Mouse (Mus musculus): Measurements from ENCODE around the gene A230072I06Rik.

DNA sequence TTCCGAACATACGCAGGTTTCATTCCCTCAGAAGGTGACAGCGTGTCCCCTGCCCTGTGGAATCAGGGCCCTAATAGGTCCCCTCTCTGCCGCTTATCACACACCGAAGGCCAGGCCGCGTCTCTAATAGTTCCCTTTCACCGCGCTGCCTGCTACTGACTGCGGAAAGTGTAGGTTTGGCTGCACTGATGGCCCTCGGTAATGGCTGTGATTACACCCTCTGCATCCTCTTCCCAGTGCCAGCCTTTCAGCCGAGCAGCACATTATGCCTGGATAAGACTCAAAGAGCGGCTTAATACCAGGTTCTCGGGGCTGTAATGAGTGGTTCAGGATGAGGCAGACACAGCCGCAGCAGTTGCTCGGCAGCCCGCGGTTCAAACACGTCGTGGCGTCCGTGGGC lies 3.5 kb downstream of the A230072I06Rik start:
- no peak for TF ChIP-seq CTCF (IDR thresholded peaks at IDR 0.05; ENCODE audit: low read depth, low read length)
- no peak for TF ChIP-seq GATA1 (IDR thresholded peaks at IDR 0.05; ENCODE audit: borderline replicate concordance, low read length)
- no peak for TF ChIP-seq POLR2AphosphoS5 (IDR thresholded peaks at IDR 0.05; ENCODE audit: insufficient replicate concordance, low read depth, low read length)
- no peak for TF ChIP-seq TAL1 (conservative IDR thresholded peaks at IDR 0.05; ENCODE audit: low read depth, low read length)
- no peak for TF ChIP-seq GATA2 (IDR thresholded peaks at IDR 0.05; ENCODE audit: borderline replicate concordance, low read depth, low read length)

Data from G1E (cell line).